Mouse (Mus musculus) mouse trophoblast stem cell (cell line): ENCODE measurements around the gene Maneal.

Experiments
- in situ Hi-C, 2 experiments: fragments of 300-500 bp; cut with MseI, MboI; formaldehyde crosslinking; loops; 2 replicates in 1 of 2; 3 replicates in 1 of 2; pipeline ENCODE4 v1.15.1; 2025

Gene Maneal

DNA sequence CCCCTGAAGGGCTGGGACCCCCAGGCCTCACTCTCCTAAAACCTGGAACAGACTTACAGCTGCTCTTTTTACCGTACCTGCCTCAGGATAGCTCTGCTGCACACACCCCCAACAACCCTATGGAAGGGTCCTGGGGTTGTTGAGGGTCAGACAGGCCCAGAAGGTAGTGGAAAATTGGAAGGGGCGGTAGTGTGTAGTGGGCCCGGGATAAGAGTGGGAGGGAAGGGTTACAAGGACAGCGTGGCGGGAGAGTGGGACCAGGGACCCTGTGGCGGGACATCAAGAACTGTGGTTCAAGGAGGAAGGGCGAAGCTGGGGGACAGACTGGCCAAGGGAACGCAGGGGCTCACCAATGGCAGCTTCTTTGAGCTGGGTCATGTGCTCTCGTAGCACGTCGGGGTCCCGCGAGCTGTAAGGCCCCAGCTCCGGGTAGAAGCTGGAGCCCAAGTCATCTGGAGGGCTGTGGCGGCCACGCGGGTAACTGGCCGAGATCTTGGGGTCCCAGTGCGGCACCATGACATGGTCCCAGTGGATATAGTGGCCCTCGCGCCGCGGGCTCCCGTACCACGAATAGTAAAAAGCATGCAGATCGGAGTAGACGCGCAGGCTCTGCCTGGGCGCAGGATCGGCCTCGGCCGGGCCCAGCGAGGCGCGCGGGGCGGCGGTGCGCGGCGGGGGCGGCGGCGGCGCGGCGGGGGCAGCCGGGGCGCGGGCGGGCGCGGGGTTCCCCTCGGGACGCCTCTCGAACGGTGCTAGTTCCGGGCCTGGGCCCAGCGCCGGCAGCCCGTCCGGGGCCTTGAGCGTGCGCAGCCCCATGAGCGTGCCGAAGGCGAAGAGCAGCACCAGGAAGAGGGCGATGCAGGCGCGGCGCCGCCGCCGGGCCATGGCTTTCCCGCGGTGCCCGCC, at the start of gene Maneal:
Gene Maneal, minus strand, starts transcription at position 889 of the 906 bp plus-strand sequence.
- in situ Hi-C loops: no loop called here

GRCm38 (mm10) chr4:124905971-124906822, 44.2 kb upstream of the Maneal start:
- in situ Hi-C loops: no loop called here

- in situ Hi-C loops: no loop called here
These were observed 43.4 kb upstream of the Maneal start for GRCm38 (mm10) chr4:124905417-124905816.

DNA sequence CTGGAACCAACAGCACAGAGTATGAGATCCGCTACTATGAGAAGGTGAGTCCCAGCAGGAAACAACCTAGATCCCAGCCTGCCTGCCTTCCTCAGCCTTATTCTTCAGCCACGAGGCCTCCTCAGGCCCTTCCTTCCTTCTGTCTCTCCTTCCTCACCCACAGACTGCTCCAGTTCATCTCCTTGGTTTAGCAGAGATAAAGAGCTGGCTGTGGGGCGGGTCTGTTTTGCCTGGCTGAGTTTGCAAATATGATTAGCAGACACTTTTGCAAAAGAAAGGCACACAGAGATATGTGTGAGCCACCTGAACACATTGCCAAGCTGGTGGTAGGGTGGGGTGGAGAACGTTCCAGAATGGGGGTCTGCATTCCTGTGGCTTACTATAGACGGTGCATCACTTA, 37.9 kb upstream of the Maneal start:
- in situ Hi-C loops: no loop called here

GRCm38 (mm10) chr4:124898428-124898827, 36.5 kb upstream of the Maneal start:
- in situ Hi-C loops: no loop called here

DNA sequence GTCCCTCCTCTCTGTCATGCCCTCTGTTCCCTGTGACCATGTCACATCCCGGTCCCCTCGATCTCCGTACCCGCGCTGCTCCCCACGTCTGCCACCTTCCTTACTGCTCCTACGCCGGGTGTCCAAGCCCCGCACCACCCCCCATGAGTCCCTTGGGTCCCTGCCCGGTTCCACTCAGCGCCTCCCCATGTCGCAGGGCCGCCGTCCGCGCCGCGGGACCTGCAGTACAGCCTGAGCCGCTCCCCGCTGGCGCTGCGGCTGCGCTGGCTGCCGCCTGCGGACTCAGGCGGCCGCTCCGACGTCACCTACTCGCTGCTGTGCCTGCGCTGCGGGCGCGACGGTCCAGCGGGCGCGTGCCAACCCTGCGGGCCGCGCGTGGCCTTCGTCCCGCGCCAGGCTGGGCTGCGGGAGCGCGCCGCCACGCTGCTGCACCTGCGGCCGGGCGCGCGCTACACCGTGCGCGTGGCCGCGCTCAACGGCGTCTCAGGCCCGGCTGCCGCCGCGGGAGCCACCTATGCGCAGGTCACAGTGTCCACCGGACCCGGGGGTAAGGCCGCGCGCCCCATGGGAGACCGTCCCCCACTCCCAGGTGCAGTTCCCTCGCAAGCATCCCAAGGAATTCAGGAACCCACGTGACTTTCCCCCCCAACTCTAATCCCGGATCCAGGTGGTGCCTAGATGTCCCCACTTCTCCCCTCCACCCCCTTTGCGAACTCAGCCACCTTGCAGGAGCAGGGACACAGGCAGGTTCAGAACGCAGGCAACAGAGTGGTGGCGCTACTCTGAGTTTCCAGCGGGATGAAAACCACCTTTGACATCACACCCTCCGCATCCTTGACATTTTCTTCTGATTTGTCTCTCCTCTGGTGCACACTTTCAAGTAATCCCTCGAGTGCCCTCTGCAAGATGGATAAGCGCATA, 32.8 kb upstream of the Maneal start:
- in situ Hi-C loops: no loop called here

- in situ Hi-C loops: no loop called here
These were observed 31.8 kb upstream of the Maneal start for GRCm38 (mm10) chr4:124893769-124894168.

DNA sequence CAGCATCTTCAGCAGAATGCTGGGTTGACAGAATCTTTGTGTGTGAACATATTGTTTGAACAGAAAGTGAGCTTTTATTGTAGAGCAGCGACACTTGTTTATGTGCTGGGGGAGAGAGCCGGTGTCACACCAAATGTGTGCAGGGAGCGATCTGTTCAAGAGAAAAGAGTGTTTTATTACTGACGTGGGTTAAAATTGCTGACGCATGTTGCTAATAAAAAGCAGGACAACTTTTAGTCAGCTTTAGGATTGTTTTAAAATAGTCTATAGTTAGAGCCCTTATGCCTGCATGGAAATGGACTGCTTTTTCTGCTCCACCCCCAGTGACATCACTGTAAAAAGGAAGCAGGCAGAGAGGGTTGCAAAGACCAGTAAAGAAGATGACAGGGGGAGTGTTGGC, 28.9 kb upstream of the Maneal start:
- in situ Hi-C loops: no loop called here

DNA sequence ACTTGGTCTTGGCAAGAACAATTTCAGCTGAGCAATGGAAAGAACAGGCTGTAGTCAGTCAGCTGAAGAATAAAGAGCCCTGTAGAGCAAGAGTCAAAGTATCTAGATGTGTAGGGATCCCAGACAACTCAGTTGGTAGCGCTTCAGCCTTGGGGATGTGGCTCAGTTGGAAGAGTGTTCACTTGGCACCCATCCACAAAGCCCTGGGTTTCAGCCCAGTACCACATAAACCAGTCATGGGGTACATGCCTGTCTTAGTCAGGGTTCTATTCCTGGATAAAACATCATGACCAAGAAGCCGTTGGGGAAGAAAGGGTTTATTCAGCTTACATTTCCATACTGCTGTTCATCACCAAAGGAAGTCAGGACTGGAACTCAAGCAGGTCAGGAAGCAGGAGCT, 28.0 kb upstream of the Maneal start:
- in situ Hi-C loops: no loop called here

- in situ Hi-C loops: no loop called here
These were observed 26.7 kb upstream of the Maneal start for GRCm38 (mm10) chr4:124888702-124889101.

DNA sequence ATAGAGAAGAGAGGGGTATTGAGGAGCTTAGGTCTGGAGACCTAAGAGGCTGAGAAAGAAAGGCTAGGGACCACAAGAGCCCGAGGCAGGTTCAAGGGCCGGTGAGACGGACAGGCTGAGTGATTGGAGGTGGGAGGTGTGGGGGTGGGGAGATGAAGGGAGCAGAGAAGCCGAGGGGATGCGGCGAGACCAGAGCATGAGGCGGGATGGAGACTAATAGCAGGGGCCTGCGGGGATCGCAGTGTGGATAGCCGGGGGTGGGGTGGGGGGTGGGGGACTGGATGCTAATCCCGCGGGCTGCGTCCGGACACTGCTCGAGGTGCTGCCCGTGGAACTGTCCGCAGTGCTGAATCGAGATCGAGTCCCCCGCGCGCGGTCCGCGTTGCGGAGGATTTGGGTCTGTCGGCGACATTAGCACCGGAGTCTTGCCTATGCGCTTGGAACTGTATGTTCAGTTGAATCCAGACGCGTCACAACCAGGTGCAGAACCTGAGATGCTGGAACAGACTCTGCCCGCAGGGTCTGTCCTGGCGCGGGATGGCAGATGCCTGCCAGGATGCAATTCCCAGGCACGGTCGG, 20.3 kb upstream of the Maneal start:
- in situ Hi-C loops: no loop called here

GRCm38 (mm10) chr4:124881341-124881908, 19.5 kb upstream of the Maneal start:
- in situ Hi-C loops: no loop called here

- in situ Hi-C loops: no loop called here
These were observed 18.6 kb upstream of the Maneal start, which contains the start of gene Epha10 for GRCm38 (mm10) chr4:124880599-124880998. Epha10 (plus strand) TSS chr4:124880899.

DNA sequence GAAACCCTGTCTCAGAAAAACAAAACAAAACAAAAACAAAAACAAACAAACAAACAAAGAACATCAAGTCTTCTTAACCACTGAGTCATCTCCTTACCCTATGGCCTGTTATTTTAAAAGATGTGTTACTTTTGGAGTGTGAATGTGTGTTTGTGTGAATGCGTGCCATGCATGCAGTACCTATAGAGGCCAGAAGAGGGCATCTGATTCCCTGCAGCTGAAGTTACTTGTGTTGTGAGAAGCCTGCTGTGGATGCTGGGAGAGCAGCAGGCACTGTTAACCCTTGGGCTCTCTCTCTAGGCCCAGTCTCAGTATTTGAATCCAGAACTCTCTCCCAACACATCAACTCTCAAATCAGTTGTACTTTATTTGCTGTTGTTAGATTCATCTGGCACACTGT, 10.7 kb upstream of the Maneal start:
- in situ Hi-C loops: no loop called here

- in situ Hi-C loops: no loop called here
These were observed 1.5 kb downstream of the Maneal start for GRCm38 (mm10) chr4:124860446-124860845.

- in situ Hi-C loops: no loop called here
These were observed 3.6 kb downstream of the Maneal start for GRCm38 (mm10) chr4:124858370-124858769.

- in situ Hi-C loops: no loop called here
These were observed 5.7 kb downstream of the Maneal start for GRCm38 (mm10) chr4:124856294-124856693.

GRCm38 (mm10) chr4:124850933-124851658, 10.9 kb downstream of the Maneal start, which contains the start of gene 1110065P20Rik:
1110065P20Rik (minus strand) TSS chr4:124851196.
- in situ Hi-C loops: no loop called here

- in situ Hi-C loops: no loop called here
These were observed 11.6 kb downstream of the Maneal start, which contains the start of gene Yrdc for GRCm38 (mm10) chr4:124850261-124850913. Yrdc (plus strand) TSS chr4:124850679.
